Mouse (Mus musculus) gastrocnemius, postnatal 14 days (tissue): Measurements from ENCODE around the gene Ybx1. TPM values are rescaled to one million over a fixed set of nuclear protein-coding genes. Genes with fewer than 3 reads are reported as not detected.

Source experiments
- DNase-seq: peaks from one replicate; pipeline ENCODE4 v3.0.0; 2021; ENCODE audit warnings: mixed read lengths
- intact Hi-C: fragments of 180-260 bp; cut with DNase I; formaldehyde crosslinking; loops from one replicate; pipeline ENCODE4 v1.15.1; 2025; ENCODE audit warnings: low total_unique reads
- long read RNA-seq, 2 experiments: library from polyadenylated mRNA; stranded (forward); transcript quantifications; one replicate each; pipeline ENCODE4 v2.0.0; 2021
- total RNA-seq, 2 experiments: library from RNA; stranded (reverse); gene quantifications; 2 replicates each; pipeline ENCODE4 v1.2.3; 2021

Gene Ybx1
- total RNA-seq: 100 to 1,000 TPM; 494 to 519 TPM
- long read RNA-seq, experiment 1, transcript Ybx1-201 (8 exons, 1,628 nt): major isoform, 368 of 421 reads
- long read RNA-seq, experiment 1, partial matches to known transcripts: 17 of 421 reads
- long read RNA-seq, experiment 1, other reads (novel, unspliced or antisense): 35 of 421 reads
- long read RNA-seq, experiment 2, transcript Ybx1-201 (8 exons, 1,628 nt): major isoform, 398 of 439 reads
- long read RNA-seq, experiment 2, partial matches to known transcripts: 14 of 439 reads
- long read RNA-seq, experiment 2, other reads (novel, unspliced or antisense): 25 of 439 reads

DNA sequence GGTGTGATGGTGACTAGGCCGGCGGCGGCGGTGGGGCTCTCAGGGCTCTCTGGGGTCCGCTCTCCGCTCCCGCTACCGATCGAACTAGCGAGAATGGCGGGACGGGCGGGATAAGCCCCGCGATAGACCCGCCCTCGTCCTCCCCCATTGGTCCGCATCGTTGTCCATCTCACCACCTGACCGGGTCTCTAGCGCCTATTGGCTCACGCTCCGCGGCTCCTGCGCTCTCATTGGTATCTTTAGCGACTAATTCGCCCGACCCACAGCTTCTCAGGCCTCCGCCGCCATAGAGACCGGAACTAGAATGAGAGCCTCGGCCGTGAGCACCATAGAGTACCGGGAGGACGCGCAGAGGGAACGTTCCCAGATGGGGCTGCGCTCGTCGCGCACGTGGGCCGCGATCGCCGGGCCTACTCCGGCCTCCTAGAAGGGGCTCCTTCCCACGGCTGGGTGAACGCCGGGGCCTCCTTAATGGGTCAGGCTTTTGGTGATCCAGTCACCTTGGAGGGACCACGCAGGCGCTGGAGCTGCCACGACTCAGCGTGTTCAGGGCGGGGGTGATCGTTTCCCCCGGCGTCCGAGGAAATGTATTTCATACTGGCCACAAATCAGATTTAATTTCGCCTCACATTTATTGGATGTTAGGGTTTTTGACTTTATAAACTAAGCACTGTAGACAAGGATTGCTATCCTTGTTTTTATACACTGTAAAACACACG lies at the start of gene Ybx1:
Gene Ybx1, minus strand, starts transcription at position 190 of the 719 bp plus-strand sequence.
- peak; percentile 99 for DNase-seq
- intact Hi-C loops: loop anchor here (5.0 kb wide), 1 partner anchor 52 kb away; no protein-coding TSS in a partner anchor

DNA sequence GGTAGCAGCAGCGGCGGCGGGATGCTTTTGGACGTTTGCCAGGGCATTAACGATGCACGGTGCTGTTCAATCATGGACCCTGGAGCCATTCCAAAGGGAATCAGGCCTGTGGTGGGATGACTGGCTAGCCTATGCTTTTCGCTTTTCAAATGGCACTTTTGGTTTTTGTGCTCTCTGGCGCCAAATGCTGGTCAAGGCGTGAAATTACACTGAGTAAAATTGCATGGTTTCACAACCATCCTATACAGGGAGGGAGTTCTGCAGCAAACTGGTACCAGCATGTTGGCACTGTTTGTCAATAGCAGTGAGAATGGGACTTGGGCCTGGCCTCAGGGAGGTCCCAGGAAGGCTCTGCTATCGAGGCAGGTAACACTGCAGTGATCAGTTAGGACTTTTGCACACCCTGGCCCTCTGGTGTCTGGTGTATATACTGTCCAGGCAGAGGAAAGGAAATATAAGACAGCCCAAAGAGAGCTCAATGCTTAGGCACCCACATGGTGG lies 44.5 kb upstream of the Ybx1 start:
- intact Hi-C loops: loop anchor here (5.0 kb wide), 1 partner anchor 97 kb away; no protein-coding TSS in a partner anchor
- DNase-seq: peak; percentile 21

DNA sequence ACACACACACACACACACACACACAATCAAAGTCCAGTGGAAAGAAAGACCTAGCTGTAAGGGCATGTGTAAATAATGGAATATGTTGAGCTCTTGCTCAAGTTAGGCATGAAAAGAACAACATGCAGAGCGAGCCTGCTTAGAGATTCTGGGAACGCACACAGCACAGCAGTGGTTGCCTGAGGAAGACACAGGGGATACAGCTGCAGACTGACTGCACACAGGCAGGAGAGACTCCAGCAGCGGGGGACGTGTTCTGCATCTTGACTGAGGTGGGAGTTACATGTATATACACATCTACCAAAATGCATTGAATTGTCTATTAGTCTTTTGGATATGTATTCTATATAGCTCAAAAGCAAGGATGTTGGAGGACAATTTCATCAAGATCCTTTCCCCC lies 44.0 kb upstream of the Ybx1 start:
- no peak for DNase-seq
- intact Hi-C loops: loop anchor here (5.0 kb wide), 1 partner anchor 96 kb away; no protein-coding TSS in a partner anchor

DNA sequence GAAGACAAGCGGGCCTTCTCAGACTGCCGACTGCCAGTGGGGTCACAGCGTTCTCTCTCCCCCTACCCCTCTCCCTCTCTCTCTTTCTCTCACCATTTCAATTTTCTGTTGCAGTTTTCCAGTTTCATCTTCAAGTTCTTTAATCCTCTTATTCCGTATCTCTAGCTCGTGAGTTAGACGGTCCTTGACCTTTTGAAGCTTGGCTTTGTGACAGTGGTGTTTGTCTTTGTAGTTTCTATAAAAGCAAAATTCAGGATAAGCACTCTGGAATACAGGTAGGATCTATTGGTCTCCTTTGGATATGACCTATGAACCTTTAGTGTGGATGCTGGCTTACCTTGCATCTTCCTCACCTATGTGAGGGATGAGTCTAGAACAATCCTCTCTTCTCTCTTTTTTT lies 39.1 kb upstream of the Ybx1 start:
- intact Hi-C loops: no loop called here
- DNase-seq: no peak

DNA sequence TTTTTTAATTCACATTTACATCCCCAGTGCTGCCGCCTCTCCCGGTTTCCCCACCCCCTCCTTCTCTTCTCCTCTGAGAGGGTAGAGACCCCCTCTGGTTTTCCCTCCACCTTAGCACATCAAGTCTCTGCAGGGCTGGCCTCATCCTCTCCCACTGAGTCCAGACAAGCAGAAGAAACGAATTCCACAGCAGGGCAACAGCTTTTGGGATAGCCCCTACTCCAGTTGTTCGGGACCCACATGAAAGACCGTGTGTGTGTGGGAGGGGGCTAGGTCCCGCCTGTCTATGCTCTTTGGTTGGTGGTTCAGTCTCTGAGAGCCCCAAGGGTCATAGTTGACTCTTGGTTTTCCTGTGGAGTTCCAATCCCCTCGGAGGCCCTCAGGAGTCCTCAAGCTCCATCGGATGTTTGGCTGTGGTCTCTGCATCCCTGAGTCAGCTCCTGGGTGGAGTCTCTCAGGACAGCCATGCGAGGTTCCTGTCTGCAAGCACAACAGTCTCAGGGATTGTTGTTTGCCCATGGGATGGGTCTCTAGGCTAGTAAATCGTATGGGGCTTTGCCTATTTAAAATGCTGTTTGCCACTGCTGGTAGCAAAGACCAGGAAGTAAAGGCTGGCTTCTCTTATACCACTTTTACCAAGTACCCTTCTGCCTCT lies 26.6 kb upstream of the Ybx1 start:
- DNase-seq: no peak
- intact Hi-C loops: no loop called here

DNA sequence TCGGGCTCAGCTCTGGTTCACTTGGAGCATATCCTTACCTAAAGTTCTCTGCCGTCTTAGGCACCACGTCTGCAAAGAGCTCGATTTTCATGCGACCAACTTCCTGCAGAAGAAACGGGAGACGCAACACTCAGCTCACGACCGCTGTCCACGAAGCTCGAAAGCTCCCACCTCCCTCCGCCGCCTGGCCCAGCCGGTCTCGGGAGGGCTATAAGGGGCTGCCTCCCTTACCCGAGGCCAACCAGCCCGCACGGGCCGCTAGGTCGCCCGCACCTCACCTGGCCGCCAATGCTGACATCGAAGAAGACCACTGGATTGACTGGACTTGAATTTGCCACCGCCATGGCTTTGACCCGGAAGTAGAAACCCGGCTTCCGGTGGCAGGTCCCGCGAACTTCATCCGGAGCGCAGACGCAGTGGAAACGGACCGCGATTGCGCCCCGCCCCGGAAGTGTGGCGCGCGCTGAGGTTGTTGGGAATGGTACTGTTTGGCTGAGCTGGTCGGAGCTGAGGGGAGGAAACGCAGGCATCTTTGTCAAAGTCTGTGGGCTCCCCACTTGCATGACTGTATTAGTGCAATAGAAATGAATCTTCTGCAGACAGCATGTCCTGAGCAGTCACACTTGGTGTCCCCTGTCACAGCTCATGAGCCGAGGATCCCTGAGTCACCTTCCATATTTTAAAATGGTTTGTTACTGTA lies 25.9 kb upstream of the Ybx1 start, which contains the start of gene Ppih:
Gene Ppih, minus strand, starts transcription at position 416 of the 700 bp plus-strand sequence.
- intact Hi-C loops: no loop called here
- DNase-seq: peak; percentile 96

DNA sequence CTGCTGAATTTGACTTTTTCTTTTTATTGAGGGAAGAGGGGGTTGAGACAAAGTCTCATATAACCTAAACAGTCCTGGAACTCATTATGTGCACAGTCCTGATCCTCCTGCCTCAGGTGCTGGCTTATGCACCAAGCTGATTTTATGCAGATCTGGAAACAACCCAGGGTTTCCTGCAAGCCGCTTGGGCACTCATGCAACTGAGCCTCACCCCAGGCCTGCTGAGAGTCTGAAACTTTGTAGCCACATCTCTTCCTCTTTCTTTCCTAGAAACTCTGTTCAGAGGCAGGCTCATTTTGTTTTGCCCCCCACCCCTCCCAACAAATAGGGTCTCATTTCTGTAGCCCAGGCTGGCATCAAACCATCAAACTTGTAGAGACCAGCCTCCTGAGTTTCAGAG lies 19.4 kb upstream of the Ybx1 start:
- intact Hi-C loops: no loop called here
- DNase-seq: no peak

DNA sequence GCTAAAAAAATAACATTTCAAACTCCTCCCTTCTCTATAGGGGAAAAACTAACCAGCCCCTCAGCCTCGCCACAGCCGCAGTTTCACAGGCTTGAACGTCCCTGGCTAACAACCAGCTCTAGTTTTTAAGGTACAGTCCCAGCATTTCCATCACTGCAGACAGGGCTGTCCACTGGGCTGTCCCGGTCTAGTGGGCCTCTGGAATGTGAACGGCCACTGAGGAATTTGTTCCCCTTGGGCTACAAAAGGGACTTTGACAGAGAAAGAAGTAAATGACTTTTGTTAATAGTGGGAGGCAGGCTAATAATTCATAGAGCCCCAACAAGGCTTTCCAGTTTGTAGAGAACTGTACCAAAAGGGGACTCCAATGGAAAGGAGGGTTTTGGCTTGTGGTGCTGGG lies 11.0 kb upstream of the Ybx1 start:
- intact Hi-C loops: no loop called here
- no peak for DNase-seq

DNA sequence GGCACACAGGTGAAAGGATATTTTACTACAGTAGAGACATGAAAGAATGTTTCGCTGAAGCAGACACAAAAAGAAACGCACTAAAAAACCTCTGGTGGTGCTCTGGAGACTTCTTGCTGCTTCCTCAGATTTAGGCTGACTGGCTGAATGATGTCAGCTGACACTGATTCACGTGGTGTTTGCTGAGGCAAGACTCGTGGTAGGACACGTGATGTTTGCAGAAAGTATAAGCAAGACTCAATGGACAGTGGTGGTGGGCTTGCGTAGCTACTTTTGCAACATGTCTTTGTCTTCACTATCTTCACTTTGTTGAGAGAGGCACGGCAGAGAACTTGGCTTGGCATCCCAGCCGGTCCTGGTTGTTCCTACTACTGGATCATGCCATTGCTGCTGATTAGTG lies 8.9 kb upstream of the Ybx1 start:
- intact Hi-C loops: no loop called here
- DNase-seq: no peak

DNA sequence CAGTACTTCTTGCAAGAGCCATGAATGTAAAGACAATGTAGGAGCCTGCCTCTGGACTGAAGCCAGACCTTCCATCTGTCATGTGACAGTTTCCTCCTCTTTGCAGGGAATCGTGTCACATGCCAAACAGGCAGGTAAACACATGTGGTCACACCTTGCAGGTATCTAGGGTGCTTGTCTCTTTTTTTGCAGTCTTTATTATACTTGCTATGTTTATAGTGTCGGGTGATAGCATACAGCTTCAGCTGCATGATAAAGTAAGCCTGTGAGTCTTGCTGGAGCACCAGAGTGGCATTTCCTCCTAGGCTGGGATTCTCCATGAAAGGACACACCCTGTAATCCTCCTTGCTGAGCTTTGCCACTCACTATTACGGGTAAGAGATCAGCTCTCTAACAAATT lies 7.4 kb upstream of the Ybx1 start:
- intact Hi-C loops: no loop called here
- no peak for DNase-seq

DNA sequence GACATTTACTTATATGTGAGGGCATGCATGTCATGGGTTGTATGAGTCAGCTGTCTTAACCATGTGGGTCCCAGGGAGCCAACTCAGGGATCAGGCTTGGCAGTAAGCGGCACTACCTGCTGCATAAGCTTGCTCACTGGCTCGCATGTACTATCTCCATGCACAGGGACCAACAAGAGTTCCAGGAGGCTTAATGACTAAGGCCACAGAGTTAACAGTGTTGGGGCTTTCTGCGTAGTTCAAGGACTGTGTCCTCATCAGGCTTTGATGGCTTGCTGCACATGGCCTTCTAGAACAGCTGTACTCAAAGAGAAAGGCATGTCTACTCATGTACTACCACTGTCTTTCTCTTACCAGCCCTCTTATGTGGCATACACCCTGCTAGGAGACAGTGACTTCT lies 6.4 kb upstream of the Ybx1 start:
- DNase-seq: no peak
- intact Hi-C loops: no loop called here

DNA sequence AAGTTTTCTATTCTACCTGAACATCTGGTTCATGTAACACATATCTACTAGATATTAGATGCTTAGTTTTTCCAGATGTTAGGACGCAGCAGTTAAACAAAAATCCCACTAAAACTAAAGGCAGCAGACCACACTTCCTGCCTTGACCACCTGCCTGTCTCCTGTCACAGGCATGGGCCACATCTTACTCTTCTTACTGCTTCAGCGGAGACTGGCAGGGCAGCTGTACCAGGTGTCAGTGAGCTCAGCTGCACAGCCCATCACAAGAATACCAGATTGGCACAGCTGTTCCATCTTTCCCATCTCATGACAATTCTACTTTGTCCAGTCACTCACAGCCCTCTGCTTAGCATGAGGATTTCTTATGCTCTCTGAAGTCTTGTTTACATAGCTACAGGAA lies 3.0 kb upstream of the Ybx1 start:
- no peak for DNase-seq
- intact Hi-C loops: loop anchor here (2.0 to 5.0 kb wide), 2 partner anchors 21 to 55 kb away; no protein-coding TSS in a partner anchor

DNA sequence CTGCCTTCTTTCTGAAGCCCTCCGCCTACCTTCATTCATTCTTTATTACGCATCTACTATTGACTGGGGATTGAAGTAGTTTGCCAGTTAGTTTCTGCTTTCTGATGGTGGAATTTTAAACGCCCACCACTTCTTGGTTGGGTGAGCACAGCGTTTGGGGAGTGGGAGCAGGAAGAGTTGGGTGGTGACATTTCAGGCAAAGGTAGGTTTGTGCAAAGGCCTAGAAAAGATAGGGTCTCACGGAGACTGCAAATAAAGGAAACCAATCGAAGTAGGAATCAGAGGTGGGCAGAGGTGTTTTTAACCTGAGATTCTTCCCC lies 690 bp upstream of the Ybx1 start:
- no peak for DNase-seq
- intact Hi-C loops: loop anchor here (5.0 kb wide), 1 partner anchor 53 kb away; no protein-coding TSS in a partner anchor

DNA sequence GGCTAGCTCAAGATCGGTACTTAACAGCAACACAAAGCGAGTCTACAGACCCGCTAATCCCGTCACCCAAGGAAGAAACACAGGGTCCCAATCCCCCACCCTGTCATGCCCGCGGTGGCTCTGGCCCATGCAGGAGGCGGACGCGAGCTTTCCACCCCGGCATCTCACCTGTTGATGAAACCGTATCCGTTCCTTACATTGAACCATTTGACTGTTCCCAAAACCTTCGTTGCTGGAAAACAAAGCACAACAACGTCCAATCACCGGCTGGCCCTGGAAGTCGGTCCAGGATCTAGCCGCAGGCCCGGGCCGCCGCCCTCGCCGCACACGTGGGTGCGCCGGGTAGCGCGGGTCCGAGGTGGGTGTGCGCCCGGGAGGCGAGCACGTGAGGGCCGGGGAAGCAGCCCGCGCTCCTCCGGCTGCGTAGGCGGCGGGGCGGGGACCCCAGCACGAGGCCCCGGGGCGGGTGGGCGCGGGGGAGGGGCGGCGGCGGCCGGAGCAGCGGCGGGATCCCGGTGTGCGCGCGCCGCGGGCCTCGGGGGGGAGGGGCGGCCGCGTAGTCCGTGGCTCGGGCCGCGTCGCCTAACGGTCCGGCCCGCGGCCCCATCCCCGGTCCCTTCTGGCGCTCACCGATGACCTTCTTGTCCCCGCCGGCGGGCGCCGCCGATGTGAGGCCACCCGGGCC lies 688 bp downstream of the Ybx1 start:
- intact Hi-C loops: no loop called here
- peak; percentile 23 for DNase-seq

DNA sequence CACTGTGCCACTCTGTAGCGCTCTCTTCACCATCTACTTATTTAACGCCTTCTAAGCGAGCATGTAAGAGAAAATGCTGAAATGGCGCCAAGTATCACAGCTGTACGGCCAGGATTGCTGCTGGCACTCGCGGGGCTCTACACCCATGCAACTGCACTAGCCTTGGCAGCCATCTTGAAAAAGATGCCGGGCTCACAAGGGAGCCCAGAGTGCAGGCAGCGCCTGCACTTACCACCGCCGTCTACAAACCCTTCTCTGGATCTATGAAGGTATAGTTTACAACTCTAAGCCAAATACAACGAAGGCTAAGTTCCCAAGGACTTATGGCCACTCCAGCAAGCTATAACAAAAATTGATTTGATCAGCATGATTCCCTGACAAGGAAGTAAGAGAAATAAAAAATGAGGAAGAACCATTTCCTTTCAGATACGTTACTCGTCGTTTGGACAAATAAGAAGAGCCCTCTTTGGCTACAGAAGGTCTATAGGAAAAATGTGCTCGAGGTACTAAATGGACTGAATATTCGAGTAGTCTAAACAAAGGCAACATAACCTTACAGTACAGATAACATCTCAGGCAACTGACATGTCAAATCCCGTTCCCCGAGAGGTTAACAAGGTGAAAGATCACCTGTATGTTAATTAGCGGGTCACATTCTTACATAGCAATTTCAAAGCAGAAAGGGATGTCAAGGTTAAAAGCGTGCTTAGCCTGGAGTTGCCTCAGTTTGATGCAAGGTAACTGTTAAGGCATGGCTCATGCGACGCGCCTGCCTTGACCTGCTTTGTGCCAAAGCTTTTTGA lies 1.4 kb downstream of the Ybx1 start:
- DNase-seq: peak; percentile 50
- intact Hi-C loops: no loop called here

DNA sequence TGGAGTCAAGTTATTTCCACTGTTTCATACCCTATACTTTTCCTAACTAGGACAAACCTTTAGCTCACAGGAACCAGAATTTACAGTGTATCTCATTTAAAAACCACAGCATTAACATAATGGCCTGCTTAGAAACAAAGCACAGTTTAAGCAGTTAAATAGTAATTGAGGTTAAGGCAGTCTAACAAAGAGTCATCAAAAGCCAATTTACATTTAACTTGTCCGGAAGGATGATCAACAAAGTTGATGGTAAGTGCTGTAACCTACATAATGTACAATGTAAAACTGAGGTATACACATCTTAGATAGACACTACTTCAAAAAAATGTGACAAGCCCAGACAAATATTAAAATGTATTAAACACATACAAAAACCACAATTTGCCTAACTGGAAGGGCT lies 2.5 kb downstream of the Ybx1 start:
- intact Hi-C loops: no loop called here
- DNase-seq: no peak

DNA sequence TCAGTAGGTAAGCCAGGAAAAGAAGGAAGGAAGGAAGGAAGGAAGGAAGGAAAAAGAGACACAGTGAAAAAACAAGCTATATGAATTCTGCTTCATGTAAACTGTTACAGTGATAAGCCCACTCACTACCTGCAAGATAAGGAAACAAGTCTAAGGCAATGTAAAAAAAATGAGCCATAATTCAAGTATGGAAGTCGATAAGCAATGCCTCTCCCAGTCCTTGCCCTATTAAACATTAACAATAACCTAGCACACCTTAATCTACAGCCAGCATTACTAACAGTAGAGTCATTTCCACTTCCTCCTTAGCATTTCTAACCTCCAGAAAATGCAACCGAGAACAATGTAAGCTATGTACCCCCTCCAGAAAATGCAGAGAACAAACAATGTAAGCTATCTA lies 9.1 kb downstream of the Ybx1 start:
- intact Hi-C loops: no loop called here
- DNase-seq: no peak

DNA sequence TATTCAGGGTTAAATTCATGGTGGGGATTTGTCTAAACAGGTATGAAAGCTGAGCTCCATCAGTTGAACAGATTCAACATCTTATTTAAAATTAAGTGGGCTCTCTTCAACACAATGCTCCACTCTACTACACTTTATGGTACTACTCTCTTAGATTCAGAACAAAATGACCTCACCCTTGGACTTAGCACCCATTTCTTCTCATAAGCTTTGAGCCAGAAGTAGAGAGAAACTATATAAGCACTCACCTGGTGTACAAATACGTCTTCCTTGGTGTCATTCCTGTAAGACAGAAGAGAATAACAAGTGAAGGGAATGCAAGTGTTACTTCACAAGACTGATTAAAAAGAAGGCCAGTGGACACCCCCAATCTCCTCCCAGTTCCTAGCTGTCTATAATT lies 9.5 kb downstream of the Ybx1 start:
- no peak for DNase-seq
- intact Hi-C loops: no loop called here
